Mouse (Mus musculus): Measurements from ENCODE around the gene Alb. TPM values are rescaled to one million over a fixed set of nuclear protein-coding genes. Genes with fewer than 3 reads are reported as not detected.

The Alb gene
- 15,780 and 16,843 TPM in 2 replicates for polyA plus RNA-seq (2015; fragmentation: Nextera tagmentation; extraction: Ambion mirVana)

DNA sequence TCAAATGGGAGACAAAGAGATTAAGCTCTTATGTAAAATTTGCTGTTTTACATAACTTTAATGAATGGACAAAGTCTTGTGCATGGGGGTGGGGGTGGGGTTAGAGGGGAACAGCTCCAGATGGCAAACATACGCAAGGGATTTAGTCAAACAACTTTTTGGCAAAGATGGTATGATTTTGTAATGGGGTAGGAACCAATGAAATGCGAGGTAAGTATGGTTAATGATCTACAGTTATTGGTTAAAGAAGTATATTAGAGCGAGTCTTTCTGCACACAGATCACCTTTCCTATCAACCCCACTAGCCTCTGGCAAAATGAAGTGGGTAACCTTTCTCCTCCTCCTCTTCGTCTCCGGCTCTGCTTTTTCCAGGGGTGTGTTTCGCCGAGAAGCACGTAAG lies at the start of gene Alb:
Alb (plus strand) TSS at position 279 of the 400 bp plus-strand sequence.
- H3K36me3 ChIP-seq (replicated peaks; ENCODE audit: insufficient read depth, low read length): no peaks in the 10 kb centered on the region
- peak within 1 kb of the TSS; percentile 42 for H3K27ac ChIP-seq (ENCODE audit: low read depth)
- no peak for TF ChIP-seq CTCF (IDR thresholded peaks at IDR 0.05; ENCODE audit: low read depth)
- peak; percentile 68 for TF ChIP-seq EP300 (IDR thresholded peaks at IDR 0.05; ENCODE audit: low read depth)
- peak within 1 kb of the TSS; percentile 42 for H3K4me2 ChIP-seq (ENCODE audit: low read depth, low read length)
- H3K9me3 ChIP-seq (ENCODE audit: low read length): no peaks in the 10 kb centered on the region
- no peak for DNase-seq
- H3K4me1 ChIP-seq (ENCODE audit: insufficient read depth): no peaks in the 10 kb centered on the region; the same call in 1 of the 2 replicates
- ATAC-seq: peak; percentile 83
- H3K4me3 ChIP-seq (ENCODE audit: low read depth, low read length): peak within 1 kb of the TSS; percentile 27
- WGBS (ENCODE audit: insufficient replicate concordance): 63% methylated on average over 8 of the region's 8 CpGs
- 0 out of 2 replicates have a peak within 1 kb of the TSS, but pooled peaks have one; percentile 10 for H3K9ac ChIP-seq (replicated peaks)
- H3K27me3 ChIP-seq (ENCODE audit: insufficient read depth, low read length): no peaks in the 10 kb centered on the region

DNA sequence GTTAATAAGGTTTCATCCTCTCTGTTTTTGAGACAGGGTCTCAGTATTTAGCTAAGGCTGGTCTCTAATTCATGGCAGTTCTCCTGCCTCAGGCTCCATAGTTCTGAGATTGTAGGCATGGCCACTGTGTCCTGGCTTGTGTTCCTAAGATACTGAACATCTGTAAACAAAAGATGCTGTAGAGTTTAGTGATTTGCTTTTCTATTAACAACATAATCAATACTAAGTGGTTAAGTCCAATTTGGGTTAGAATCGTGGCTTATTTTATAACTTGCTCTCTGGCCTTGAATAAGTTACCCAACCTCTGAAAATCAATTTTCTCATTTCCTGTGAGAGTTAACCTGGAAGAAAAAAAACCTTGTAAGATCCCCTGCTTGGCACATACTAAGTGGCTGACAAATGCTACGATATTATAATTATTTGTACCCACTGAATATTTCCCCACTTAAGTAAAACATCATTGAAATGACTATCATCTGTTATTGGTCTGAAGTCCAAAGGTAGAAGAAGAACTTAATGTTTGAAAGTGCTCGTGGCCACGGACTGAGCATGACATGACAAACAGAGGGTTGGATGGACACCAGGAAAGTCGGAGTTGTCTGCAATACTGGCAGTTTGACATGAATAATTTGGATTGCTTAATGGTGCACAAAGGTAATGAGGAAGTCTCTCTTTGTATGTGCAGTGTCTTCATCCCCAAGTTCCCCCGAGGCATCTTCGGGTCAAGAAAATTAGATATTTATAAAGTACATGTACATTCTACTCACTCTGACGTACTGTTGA lies 46.4 kb upstream of the Alb start:
- H3K27ac ChIP-seq (ENCODE audit: low read depth): peak overlapping the region; percentile 89
- DNase-seq (peak; percentile 38), ATAC-seq (peak; percentile 92)
- H3K4me1 ChIP-seq (ENCODE audit: insufficient read depth): peaks cover 4% of the 10 kb centered on the region; the same call in 1 of the 2 replicates
- WGBS (ENCODE audit: insufficient replicate concordance): 24% methylated on average over 8 of the region's 8 CpGs
- TF ChIP-seq CTCF (IDR thresholded peaks at IDR 0.05; ENCODE audit: low read depth) (no peak), EP300 (IDR thresholded peaks at IDR 0.05; ENCODE audit: low read depth) (peak; percentile 76)
- H3K9ac ChIP-seq (replicated peaks): no peak overlapping the region; the same call in 1 of the 2 replicates
- H3K9me3 ChIP-seq (ENCODE audit: low read length): no peaks in the 10 kb centered on the region
- H3K27me3 ChIP-seq (ENCODE audit: insufficient read depth, low read length): no peaks in the 10 kb centered on the region
- H3K36me3 ChIP-seq (replicated peaks; ENCODE audit: insufficient read depth, low read length): no peaks in the 10 kb centered on the region
- H3K4me3 ChIP-seq (ENCODE audit: low read depth, low read length): 0 out of 2 replicates have a peak overlapping the region, but pooled peaks have one; percentile 1
- H3K4me2 ChIP-seq (ENCODE audit: low read depth, low read length): peak overlapping the region; percentile 49

DNA sequence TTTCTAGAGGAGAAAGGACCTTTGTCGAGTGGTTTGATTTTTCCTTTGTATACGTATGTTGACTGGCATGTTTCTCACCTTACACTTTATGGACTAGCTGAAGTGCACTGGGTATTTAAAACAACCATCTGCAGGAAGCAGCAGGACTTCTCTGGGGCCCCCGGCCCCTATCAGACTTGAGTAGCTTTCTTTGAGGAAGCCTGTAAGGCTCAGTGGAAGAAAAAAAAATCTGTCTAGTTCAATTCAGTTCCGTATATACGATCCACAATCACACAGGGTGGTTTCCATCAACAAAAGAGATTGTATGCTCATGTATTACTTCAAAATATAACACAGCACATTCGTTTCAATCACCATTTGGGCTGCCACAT lies 45.8 kb upstream of the Alb start:
- Histone ChIP-seq H3K27me3 (ENCODE audit: insufficient read depth, low read length) (no peaks in the 10 kb centered on the region), H3K9me3 (ENCODE audit: low read length) (no peaks in the 10 kb centered on the region), H3K36me3 (replicated peaks; ENCODE audit: insufficient read depth, low read length) (no peaks in the 10 kb centered on the region), H3K9ac (replicated peaks) (no peak overlapping the region; the same call in 1 of the 2 replicates), H3K27ac (ENCODE audit: low read depth) (peak overlapping the region; percentile 89), H3K4me2 (ENCODE audit: low read depth, low read length) (peak overlapping the region; percentile 49), H3K4me3 (ENCODE audit: low read depth, low read length) (0 out of 2 replicates have a peak overlapping the region, but pooled peaks have one; percentile 1), H3K4me1 (ENCODE audit: insufficient read depth) (peaks cover 4% of the 10 kb centered on the region; the same call in 1 of the 2 replicates)
- ATAC-seq: peak; percentile 20
- TF ChIP-seq CTCF (IDR thresholded peaks at IDR 0.05; ENCODE audit: low read depth): no peak
- no peak for TF ChIP-seq EP300 (IDR thresholded peaks at IDR 0.05; ENCODE audit: low read depth)
- no peak for DNase-seq
- WGBS (ENCODE audit: insufficient replicate concordance): 18% methylated on average over 6 of the region's 6 CpGs

DNA sequence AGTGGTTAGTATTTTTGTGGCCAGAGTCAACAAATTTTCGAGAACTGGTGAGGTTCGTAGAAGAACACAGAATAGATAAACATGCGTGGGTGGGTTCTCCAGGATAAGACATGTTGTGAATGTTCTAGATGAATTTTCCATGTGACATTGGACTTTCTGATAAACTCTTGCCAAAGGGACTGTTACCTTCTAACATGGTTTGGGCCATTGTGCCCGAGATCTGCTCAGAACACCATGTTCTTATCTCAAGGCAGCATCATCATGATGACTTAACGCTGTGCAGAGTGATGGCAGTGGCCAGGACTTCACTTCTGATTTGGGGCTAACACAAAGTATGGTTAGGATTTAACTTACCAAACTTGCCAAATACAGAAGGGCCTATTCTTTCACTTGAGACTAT lies 36.1 kb upstream of the Alb start:
- TF ChIP-seq EP300 (IDR thresholded peaks at IDR 0.05; ENCODE audit: low read depth) (peak; percentile 86), CTCF (IDR thresholded peaks at IDR 0.05; ENCODE audit: low read depth) (no peak)
- Histone ChIP-seq H3K4me3 (ENCODE audit: low read depth, low read length) (no peak overlapping the region), H3K9ac (replicated peaks) (no peak overlapping the region), H3K4me2 (ENCODE audit: low read depth, low read length) (no peak overlapping the region), H3K4me1 (ENCODE audit: insufficient read depth) (no peaks in the 10 kb centered on the region; the same call in none of the 2 replicates), H3K27ac (ENCODE audit: low read depth) (peak overlapping the region; percentile 49; the same call in 1 of the 2 replicates), H3K27me3 (ENCODE audit: insufficient read depth, low read length) (no peaks in the 10 kb centered on the region), H3K36me3 (replicated peaks; ENCODE audit: insufficient read depth, low read length) (no peaks in the 10 kb centered on the region), H3K9me3 (ENCODE audit: low read length) (no peaks in the 10 kb centered on the region)
- DNase-seq (no peak), ATAC-seq (peak; percentile 78)
- 52% methylated on average over 5 of the region's 5 CpGs for WGBS (ENCODE audit: insufficient replicate concordance)

DNA sequence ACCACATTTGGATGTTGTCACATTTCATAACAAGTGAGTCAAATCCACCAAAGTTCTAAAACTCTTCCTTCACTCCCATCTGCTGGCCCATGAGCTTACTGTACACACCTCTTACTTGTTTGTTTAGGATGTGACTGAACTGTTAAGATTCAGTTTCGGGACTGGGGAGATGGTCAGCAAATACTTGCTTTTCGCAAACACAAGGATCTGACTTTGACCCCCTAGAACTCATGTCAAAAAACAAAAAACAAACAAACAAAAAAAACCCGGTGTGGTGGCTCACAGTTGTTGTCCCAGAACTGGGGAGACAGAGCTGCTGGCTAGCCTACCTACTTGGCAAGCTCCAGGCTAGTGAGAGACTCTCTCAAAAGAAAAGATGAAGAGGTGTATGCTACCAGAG lies 35.5 kb upstream of the Alb start:
- TF ChIP-seq EP300 (IDR thresholded peaks at IDR 0.05; ENCODE audit: low read depth) (no peak), CTCF (IDR thresholded peaks at IDR 0.05; ENCODE audit: low read depth) (no peak)
- 62% methylated on average over 3 of the region's 3 CpGs for WGBS (ENCODE audit: insufficient replicate concordance)
- Histone ChIP-seq H3K4me2 (ENCODE audit: low read depth, low read length) (no peak overlapping the region), H3K27me3 (ENCODE audit: insufficient read depth, low read length) (no peaks in the 10 kb centered on the region), H3K36me3 (replicated peaks; ENCODE audit: insufficient read depth, low read length) (no peaks in the 10 kb centered on the region), H3K27ac (ENCODE audit: low read depth) (peak overlapping the region; percentile 49), H3K4me1 (ENCODE audit: insufficient read depth) (no peaks in the 10 kb centered on the region; the same call in none of the 2 replicates), H3K9me3 (ENCODE audit: low read length) (no peaks in the 10 kb centered on the region), H3K9ac (replicated peaks) (no peak overlapping the region), H3K4me3 (ENCODE audit: low read depth, low read length) (no peak overlapping the region)
- ATAC-seq (peak; percentile 25; the same call in 1 of the 2 replicates), DNase-seq (no peak)

DNA sequence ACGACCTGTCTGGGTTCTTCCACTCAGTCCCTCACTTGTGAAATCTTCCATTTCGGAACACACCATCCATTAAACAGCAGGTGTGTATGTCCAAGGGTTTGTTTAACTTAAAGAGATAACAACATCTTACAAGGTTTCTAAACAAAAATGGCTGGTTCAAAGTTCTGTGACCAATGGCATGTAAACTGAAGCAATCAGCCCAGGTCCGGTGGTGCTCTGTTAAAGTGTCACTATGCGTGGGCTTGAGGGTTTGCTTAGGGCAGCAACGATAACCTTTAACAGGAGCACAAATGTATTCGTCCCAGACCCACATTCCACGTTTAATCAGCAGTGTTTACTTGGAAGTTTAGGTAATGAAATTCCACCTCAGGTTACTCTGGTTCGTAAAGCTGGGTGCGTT lies 29.6 kb upstream of the Alb start:
- no peak for DNase-seq
- Histone ChIP-seq H3K4me3 (ENCODE audit: low read depth, low read length) (no peak overlapping the region), H3K4me2 (ENCODE audit: low read depth, low read length) (no peak overlapping the region), H3K9ac (replicated peaks) (no peak overlapping the region), H3K4me1 (ENCODE audit: insufficient read depth) (peaks cover 8% of the 10 kb centered on the region; the same call in 1 of the 2 replicates), H3K27me3 (ENCODE audit: insufficient read depth, low read length) (no peaks in the 10 kb centered on the region), H3K36me3 (replicated peaks; ENCODE audit: insufficient read depth, low read length) (no peaks in the 10 kb centered on the region), H3K27ac (ENCODE audit: low read depth) (peak overlapping the region; percentile 68), H3K9me3 (ENCODE audit: low read length) (no peaks in the 10 kb centered on the region)
- ATAC-seq: peak; percentile 90
- WGBS (ENCODE audit: insufficient replicate concordance): 51% methylated on average over 9 of the region's 9 CpGs
- peak; percentile 74 for TF ChIP-seq EP300 (IDR thresholded peaks at IDR 0.05; ENCODE audit: low read depth)
- no peak for TF ChIP-seq CTCF (IDR thresholded peaks at IDR 0.05; ENCODE audit: low read depth)

All from liver, postnatal 0 days (tissue).